1 mouse cellular context compared by ENCODE assay signal in the genomic region with DNA sequence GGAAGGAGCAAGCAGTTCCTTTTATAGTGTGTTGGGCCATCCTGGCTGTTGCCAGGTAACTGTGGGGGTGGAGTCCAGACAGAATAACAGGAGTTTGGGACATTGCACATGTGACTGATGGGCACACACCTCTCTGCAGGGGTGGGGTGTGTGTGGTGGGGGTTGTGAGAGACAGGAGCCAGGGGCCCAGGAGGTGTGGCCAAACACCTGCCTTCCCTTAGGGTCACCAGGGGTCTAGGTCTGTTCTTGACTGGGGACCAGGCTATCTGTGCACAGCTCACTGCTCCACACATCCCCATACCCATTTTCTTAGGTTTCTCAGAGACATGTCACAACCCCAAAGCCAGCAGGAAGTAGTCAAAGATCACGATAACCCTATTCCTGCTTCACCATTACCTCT.
TF ChIP-seq lines count a peak whose summit lies in the region.

No protein-coding gene starts in this region.

TF ChIP-seq in MEL, 35 proteins besides CTCF, POLR2A, EP300 and RAD21 (continued from another document):
- no peak for TF ChIP-seq ELF1 (IDR thresholded peaks at IDR 0.05; ENCODE audit: low read depth, low read length)
TF ChIP-seq in MEL: peak in this region for 2.
